Mouse (Mus musculus) ovary, adult 2 months (tissue): ENCODE data around the gene Gm21103. TPM values are rescaled to one million over a fixed set of nuclear protein-coding genes. Genes with fewer than 3 reads are reported as not detected.

ENCODE experiments used
- polyA plus RNA-seq: library from polyadenylated mRNA; depleted of rRNA; stranded (reverse); fragments of >200 nt; gene quantifications from 2 replicates; pipeline ENCODE4 v1.2.3, GENCODE M21; 2012; rRNA removed

Gene Gm21103
- not detected in 2 replicates for polyA plus RNA-seq

GRCm38 (mm10) chr14:6304743-6305142 is at the start of gene Gm21103:
TSS of gene Gm21103 (minus strand) at chr14:6304843.

GRCm38 (mm10) chr14:6343578-6343977 is 38.9 kb upstream of the Gm21103 start, which contains the start of gene Gm3618:
TSS of gene Gm3618 (minus strand) at chr14:6343678.

GRCm38 (mm10) chr14:6286931-6287715 is 17.5 kb downstream of the Gm21103 start, which contains the start of gene Gm3411:
TSS of gene Gm3411 (minus strand) at chr14:6287250.

Other genes starting within 250 kb of the Gm21103 start
- gene Gm6337, start 246.6 kb downstream of the Gm21103 start, polyA plus RNA-seq: not detected in 2 replicates
- gene Gm8206, start 210.9 kb downstream of the Gm21103 start, polyA plus RNA-seq: not detected in 2 replicates
- not detected in 2 replicates for gene Gm3468, start 196.2 kb downstream of the Gm21103 start, polyA plus RNA-seq
- gene Gm3476, start 179.0 kb downstream of the Gm21103 start, polyA plus RNA-seq: not detected in 2 replicates
- gene Gm21560, start 85.6 kb downstream of the Gm21103 start, polyA plus RNA-seq: not detected in 2 replicates
- 0.87 TPM in 1 of 2 replicates, not detected in the other for gene Gm3411, start 17.6 kb downstream of the Gm21103 start, polyA plus RNA-seq
- gene Gm3618, start 38.8 kb upstream of the Gm21103 start, polyA plus RNA-seq: not detected in 2 replicates
- gene Gm16440, start 85.5 kb upstream of the Gm21103 start, polyA plus RNA-seq: not detected in 2 replicates
- gene Gm3591, start 107.6 kb upstream of the Gm21103 start, polyA plus RNA-seq: 0.32 TPM in 1 of 2 replicates, not detected in the other
- gene Gm3594, start 139.8 kb upstream of the Gm21103 start, polyA plus RNA-seq: not detected in 2 replicates
- gene Gm8356, start 232.4 kb upstream of the Gm21103 start, polyA plus RNA-seq: not detected in 2 replicates